Mouse (Mus musculus): ENCODE measurements around the gene Nrp2.

Nrp2 gene

GRCm38 (mm10) chr1:62752661-62753333 is 49.7 kb downstream of the Nrp2 start:
- no peak for DNase-seq

- no peak for DNase-seq
Measured at GRCm38 (mm10) chr1:62754066-62754835, 51.2 kb downstream of the Nrp2 start.

- no peak for DNase-seq
Measured at GRCm38 (mm10) chr1:62760086-62760485, 57.0 kb downstream of the Nrp2 start.

- no peak for DNase-seq
Measured at GRCm38 (mm10) chr1:62760565-62760964, 57.5 kb downstream of the Nrp2 start.

GRCm38 (mm10) chr1:62763779-62764178 is 60.7 kb downstream of the Nrp2 start:
- no peak for DNase-seq

GRCm38 (mm10) chr1:62765171-62765570 is 62.1 kb downstream of the Nrp2 start:
- DNase-seq = no peak

- DNase-seq = no peak
Measured at GRCm38 (mm10) chr1:62766766-62767165, 63.7 kb downstream of the Nrp2 start.

GRCm38 (mm10) chr1:62767611-62768010 is 64.5 kb downstream of the Nrp2 start:
- no peak for DNase-seq

GRCm38 (mm10) chr1:62770576-62770975 is 67.5 kb downstream of the Nrp2 start:
- no peak for DNase-seq

GRCm38 (mm10) chr1:62772391-62772790 is 69.3 kb downstream of the Nrp2 start:
- no peak for DNase-seq

GRCm38 (mm10) chr1:62773105-62773920 is 70.2 kb downstream of the Nrp2 start:
- no peak for DNase-seq

- no peak for DNase-seq
Measured at GRCm38 (mm10) chr1:62773921-62774191, 70.8 kb downstream of the Nrp2 start.

- no peak for DNase-seq
Measured at GRCm38 (mm10) chr1:62774288-62775218, 71.5 kb downstream of the Nrp2 start.

- no peak for DNase-seq
Measured at GRCm38 (mm10) chr1:62777320-62778235, 74.5 kb downstream of the Nrp2 start.

- DNase-seq = no peak
Measured at GRCm38 (mm10) chr1:62778910-62779309, 75.8 kb downstream of the Nrp2 start.

GRCm38 (mm10) chr1:62780068-62780761 is 77.1 kb downstream of the Nrp2 start:
- DNase-seq = no peak

- no peak for DNase-seq
Measured at GRCm38 (mm10) chr1:62782155-62782554, 79.1 kb downstream of the Nrp2 start.

GRCm38 (mm10) chr1:62782573-62782972 is 79.5 kb downstream of the Nrp2 start:
- DNase-seq = no peak

GRCm38 (mm10) chr1:62783354-62784083 is 80.4 kb downstream of the Nrp2 start:
- DNase-seq = no peak

GRCm38 (mm10) chr1:62784084-62784392 is 81.0 kb downstream of the Nrp2 start:
- no peak for DNase-seq

All from right cerebral cortex, postnatal 25 days (tissue).